Mouse (Mus musculus) liver, embryonic 13.5 days (tissue): ENCODE data around the gene Kank2. TPM values are rescaled to one million over a fixed set of nuclear protein-coding genes. Genes with fewer than 3 reads are reported as not detected.

Experiments
- ATAC-seq: fragments of 200-750 bp; cut with Nextera tagmentation; 2 replicates; pipeline ENCODE4 v1.8.0; 2017; ENCODE audit warnings: low read depth, mild to moderate bottlenecking, moderate number of reproducible peaks, moderate library complexity
- DNase-seq: peaks from one replicate; pipeline ENCODE4 v3.0.0; 2022
- H3K27ac ChIP-seq: fragments of 300-500 bp; sonication (generic); 2 replicates; pipeline ENCODE4 v1.5.1; 2015; ENCODE audit warnings: moderate library complexity, mild to moderate bottlenecking, inconsistent platforms
- H3K27me3 ChIP-seq: fragments of 300-500 bp; sonication (generic); 2 replicates; pipeline ENCODE4 v1.6.1; 2015; ENCODE audit warnings: mild to moderate bottlenecking, inconsistent platforms
- H3K36me3 ChIP-seq: fragments of 300-500 bp; sonication (generic); 2 replicates; pipeline ENCODE4 v1.6.1; 2015; ENCODE audit warnings: mild to moderate bottlenecking, inconsistent platforms
- H3K4me1 ChIP-seq: fragments of 300-500 bp; sonication (generic); replicated peaks from 2 replicates; pipeline ENCODE4 v1.6.1; 2015; ENCODE audit warnings: inconsistent platforms
- H3K4me2 ChIP-seq: fragments of 300-500 bp; sonication (generic); 2 replicates; pipeline ENCODE4 v1.6.1; 2015; ENCODE audit warnings: inconsistent platforms, mild to moderate bottlenecking, moderate library complexity
- H3K4me3 ChIP-seq: fragments of 300-500 bp; sonication (generic); replicated peaks from 2 replicates; pipeline ENCODE4 v1.5.1; 2015; ENCODE audit warnings: mild to moderate bottlenecking, inconsistent platforms
- H3K9ac ChIP-seq: fragments of 300-500 bp; sonication (generic); 2 replicates; pipeline ENCODE4 v1.6.1; 2015; ENCODE audit warnings: mild to moderate bottlenecking, inconsistent platforms
- H3K9me3 ChIP-seq: fragments of 300-500 bp; sonication (generic); replicated peaks from 2 replicates; pipeline ENCODE4 v1.6.1; 2016; ENCODE audit warnings: inconsistent platforms
- WGBS: fragments of 180-500 bp; shearing (Covaris S2); methylation state at CpG from one replicate; pipeline ENCODE4 v1.1.7; 2015; ENCODE audit not compliant: insufficient replicate concordance; 5-methylcytosine and 5-hydroxymethylcytosine counted together
- polyA plus RNA-seq: library from polyadenylated mRNA; unstranded; fragments of >200 nt; fragmentation: Nextera tagmentation; extraction: Ambion mirVana; gene quantifications from 2 replicates; pipeline ENCODE4 v1.2.1, GENCODE M21; 2015

Gene Kank2
- polyA plus RNA-seq, 1 experiment from 2014 or later: 2.6 TPM

- Histone ChIP-seq H3K4me2 (peak within 1 kb of the TSS; percentile 45), H3K9me3 (no peaks in the 10 kb centered on the region), H3K4me3 (peak within 1 kb of the TSS; percentile 47), H3K27ac (peak within 1 kb of the TSS; percentile 63), H3K27me3 (no peaks in the 10 kb centered on the region), H3K9ac (peak within 1 kb of the TSS; percentile 57), H3K36me3 (peaks cover 20% of the 10 kb centered on the region; the same call in 1 of the 2 replicates), H3K4me1 (peaks cover 15% of the 10 kb centered on the region; the same call in 1 of the 2 replicates)
- peak; percentile 11 for DNase-seq
- 65% methylated on average over 15 of the region's 15 CpGs for WGBS
- peak; percentile 61 for ATAC-seq
These were observed 36.8 kb upstream of the Kank2 start, which contains the start of gene Angptl8 for GRCm38 (mm10) chr9:21835258-21835912. Gene Angptl8, plus strand, starts transcription at chr9:21835510.

GRCm38 (mm10) chr9:21831558-21832240, 33.2 kb upstream of the Kank2 start:
- Histone ChIP-seq H3K4me1 (peaks cover 13% of the 10 kb centered on the region; the same call in 1 of the 2 replicates), H3K27me3 (no peaks in the 10 kb centered on the region), H3K36me3 (0 out of 2 replicates have a peak, but pooled peaks cover 1% of the 10 kb centered on the region), H3K9me3 (no peaks in the 10 kb centered on the region), H3K4me3 (no peak overlapping the region), H3K4me2 (no peak overlapping the region), H3K9ac (no peak overlapping the region), H3K27ac (peak overlapping the region; percentile 54)
- DNase-seq (no peak), ATAC-seq (peak; percentile 13; the same call in 1 of the 2 replicates)
- WGBS: 79% methylated on average over 20 of the region's 20 CpGs

GRCm38 (mm10) chr9:21830936-21831335, 32.4 kb upstream of the Kank2 start:
- Histone ChIP-seq H3K27ac (peak overlapping the region; percentile 11; the same call in 1 of the 2 replicates), H3K4me3 (no peak overlapping the region), H3K9me3 (no peaks in the 10 kb centered on the region), H3K4me2 (no peak overlapping the region), H3K9ac (no peak overlapping the region), H3K4me1 (peaks cover 13% of the 10 kb centered on the region; the same call in 1 of the 2 replicates), H3K27me3 (no peaks in the 10 kb centered on the region), H3K36me3 (no peaks in the 10 kb centered on the region)
- WGBS: 78% methylated on average over 11 of the region's 11 CpGs
- ATAC-seq (no peak), DNase-seq (no peak)

- no peak overlapping the region for H3K9ac ChIP-seq
- ATAC-seq (no peak), DNase-seq (no peak)
- WGBS: 65% methylated on average over 5 of the region's 5 CpGs
- H3K4me2 ChIP-seq: no peak overlapping the region
- peak overlapping the region; percentile 11; the same call in 1 of the 2 replicates for H3K27ac ChIP-seq
- H3K27me3 ChIP-seq: no peaks in the 10 kb centered on the region
- H3K4me3 ChIP-seq: no peak overlapping the region
- peaks cover 13% of the 10 kb centered on the region; the same call in 1 of the 2 replicates for H3K4me1 ChIP-seq
- no peaks in the 10 kb centered on the region for H3K9me3 ChIP-seq
- no peaks in the 10 kb centered on the region for H3K36me3 ChIP-seq
These were observed 31.9 kb upstream of the Kank2 start for GRCm38 (mm10) chr9:21830461-21830850.

GRCm38 (mm10) chr9:21829834-21830460, 31.4 kb upstream of the Kank2 start:
- DNase-seq (no peak), ATAC-seq (0 out of 2 replicates have a peak, but pooled peaks have one; percentile 13)
- peaks cover 11% of the 10 kb centered on the region; the same call in 1 of the 2 replicates for H3K4me1 ChIP-seq
- no peak overlapping the region for H3K4me2 ChIP-seq
- H3K9ac ChIP-seq: no peak overlapping the region
- no peak overlapping the region for H3K4me3 ChIP-seq
- no peaks in the 10 kb centered on the region for H3K36me3 ChIP-seq
- H3K27me3 ChIP-seq: no peaks in the 10 kb centered on the region
- H3K27ac ChIP-seq: no peak overlapping the region
- H3K9me3 ChIP-seq: no peaks in the 10 kb centered on the region
- 77% methylated on average over 14 of the region's 14 CpGs for WGBS

- H3K4me1 ChIP-seq: peaks cover 7% of the 10 kb centered on the region
- no peaks in the 10 kb centered on the region for H3K9me3 ChIP-seq
- ATAC-seq (no peak), DNase-seq (no peak)
- 68% methylated on average over 10 of the region's 10 CpGs for WGBS
- H3K27ac ChIP-seq: no peak overlapping the region
- H3K4me3 ChIP-seq: no peak overlapping the region
- H3K9ac ChIP-seq: no peak overlapping the region
- no peaks in the 10 kb centered on the region for H3K36me3 ChIP-seq
- no peak overlapping the region for H3K4me2 ChIP-seq
- H3K27me3 ChIP-seq: no peaks in the 10 kb centered on the region
These were observed 25.8 kb upstream of the Kank2 start for GRCm38 (mm10) chr9:21824366-21824765.

GRCm38 (mm10) chr9:21823957-21824356, 25.4 kb upstream of the Kank2 start:
- Histone ChIP-seq H3K9me3 (no peaks in the 10 kb centered on the region), H3K36me3 (no peaks in the 10 kb centered on the region), H3K27ac (no peak overlapping the region), H3K27me3 (no peaks in the 10 kb centered on the region), H3K4me1 (peaks cover 7% of the 10 kb centered on the region), H3K9ac (no peak overlapping the region), H3K4me2 (no peak overlapping the region), H3K4me3 (no peak overlapping the region)
- DNase-seq (no peak), ATAC-seq (no peak)
- WGBS: 51% methylated on average over 4 of the region's 4 CpGs

GRCm38 (mm10) chr9:21822686-21823085, 24.1 kb upstream of the Kank2 start:
- Histone ChIP-seq H3K36me3 (no peaks in the 10 kb centered on the region), H3K9me3 (no peaks in the 10 kb centered on the region), H3K27me3 (no peaks in the 10 kb centered on the region), H3K4me1 (peaks cover 8% of the 10 kb centered on the region), H3K4me2 (no peak overlapping the region), H3K4me3 (no peak overlapping the region), H3K27ac (no peak overlapping the region), H3K9ac (no peak overlapping the region)
- DNase-seq (no peak), ATAC-seq (no peak)
- 63% methylated on average over 6 of the region's 6 CpGs for WGBS

GRCm38 (mm10) chr9:21820183-21820582, 21.6 kb upstream of the Kank2 start:
- Histone ChIP-seq H3K4me3 (no peak overlapping the region), H3K36me3 (no peaks in the 10 kb centered on the region), H3K4me1 (peaks cover 18% of the 10 kb centered on the region), H3K9ac (no peak overlapping the region; the same call in 1 of the 2 replicates), H3K4me2 (no peak overlapping the region), H3K9me3 (no peaks in the 10 kb centered on the region), H3K27me3 (no peaks in the 10 kb centered on the region), H3K27ac (no peak overlapping the region)
- no peak for DNase-seq
- no peak for ATAC-seq
- WGBS: 68% methylated on average over 12 of the region's 12 CpGs

GRCm38 (mm10) chr9:21819181-21819729, 20.7 kb upstream of the Kank2 start:
- Histone ChIP-seq H3K27ac (no peak overlapping the region), H3K4me2 (no peak overlapping the region), H3K9ac (no peak overlapping the region), H3K4me3 (no peak overlapping the region), H3K9me3 (no peaks in the 10 kb centered on the region), H3K27me3 (no peaks in the 10 kb centered on the region), H3K4me1 (peaks cover 18% of the 10 kb centered on the region), H3K36me3 (0 out of 2 replicates have a peak, but pooled peaks cover 2% of the 10 kb centered on the region)
- DNase-seq (no peak), ATAC-seq (no peak)
- 71% methylated on average over 2 of the region's 2 CpGs for WGBS

- Histone ChIP-seq H3K9me3 (no peaks in the 10 kb centered on the region), H3K4me1 (peaks cover 18% of the 10 kb centered on the region), H3K27me3 (no peaks in the 10 kb centered on the region), H3K36me3 (0 out of 2 replicates have a peak, but pooled peaks cover 4% of the 10 kb centered on the region), H3K4me3 (no peak overlapping the region), H3K27ac (no peak overlapping the region), H3K4me2 (no peak overlapping the region), H3K9ac (no peak overlapping the region)
- no peak for DNase-seq
- WGBS: 74% methylated on average over 6 of the region's 6 CpGs
- no peak for ATAC-seq
These were observed 20.0 kb upstream of the Kank2 start for GRCm38 (mm10) chr9:21818561-21818960.
